Mouse (Mus musculus): ENCODE measurements around the gene Fbln1. TPM values are rescaled to one million over a fixed set of nuclear protein-coding genes. Genes with fewer than 3 reads are reported as not detected.

Fbln1 gene
- polyA plus RNA-seq, 1 experiment = 11.9 TPM

GRCm38 (mm10) chr15:85277221-85277620 lies 71.5 kb downstream of the Fbln1 start:
- no peak for DNase-seq (ENCODE audit: extremely low spot score in 1 of 2, low spot score in 1 of 2)

- DNase-seq (ENCODE audit: extremely low spot score in 1 of 2, low spot score in 1 of 2) = no peak
These were observed 73.2 kb downstream of the Fbln1 start for GRCm38 (mm10) chr15:85278986-85279385.

- DNase-seq (ENCODE audit: extremely low spot score in 1 of 2, low spot score in 1 of 2) = no peak
These were observed 76.3 kb downstream of the Fbln1 start for GRCm38 (mm10) chr15:85282021-85282420.

GRCm38 (mm10) chr15:85284651-85285050 lies 78.9 kb downstream of the Fbln1 start:
- no peak for DNase-seq (ENCODE audit: extremely low spot score in 1 of 2, low spot score in 1 of 2)

- no peak for DNase-seq (ENCODE audit: extremely low spot score in 1 of 2, low spot score in 1 of 2)
These were observed 88.9 kb downstream of the Fbln1 start for GRCm38 (mm10) chr15:85294632-85295031.

GRCm38 (mm10) chr15:85295544-85295943 lies 89.8 kb downstream of the Fbln1 start:
- no peak for DNase-seq (ENCODE audit: extremely low spot score in 1 of 2, low spot score in 1 of 2)

- no peak for DNase-seq (ENCODE audit: extremely low spot score in 1 of 2, low spot score in 1 of 2)
These were observed 90.2 kb downstream of the Fbln1 start for GRCm38 (mm10) chr15:85295977-85296376.

- DNase-seq (ENCODE audit: extremely low spot score in 1 of 2, low spot score in 1 of 2) = no peak
These were observed 90.8 kb downstream of the Fbln1 start for GRCm38 (mm10) chr15:85296538-85296937.

GRCm38 (mm10) chr15:85298167-85298781 lies 92.5 kb downstream of the Fbln1 start:
- DNase-seq (ENCODE audit: extremely low spot score in 1 of 2, low spot score in 1 of 2) = no peak

- DNase-seq (ENCODE audit: extremely low spot score in 1 of 2, low spot score in 1 of 2) = no peak
These were observed 93.2 kb downstream of the Fbln1 start for GRCm38 (mm10) chr15:85298946-85299345.

- no peak for DNase-seq (ENCODE audit: extremely low spot score in 1 of 2, low spot score in 1 of 2)
These were observed 97.5 kb downstream of the Fbln1 start for GRCm38 (mm10) chr15:85303241-85303640.

- no peak for DNase-seq (ENCODE audit: extremely low spot score in 1 of 2, low spot score in 1 of 2)
These were observed 98.2 kb downstream of the Fbln1 start for GRCm38 (mm10) chr15:85303976-85304375.

GRCm38 (mm10) chr15:85307061-85307660 lies 101.4 kb downstream of the Fbln1 start:
- DNase-seq (ENCODE audit: extremely low spot score in 1 of 2, low spot score in 1 of 2) = no peak

GRCm38 (mm10) chr15:85311058-85311657 lies 105.4 kb downstream of the Fbln1 start:
- DNase-seq (ENCODE audit: extremely low spot score in 1 of 2, low spot score in 1 of 2) = no peak

- DNase-seq (ENCODE audit: extremely low spot score in 1 of 2, low spot score in 1 of 2) = peak in 1 of 2 experiments; percentile 91
These were observed 109.8 kb downstream of the Fbln1 start for GRCm38 (mm10) chr15:85315378-85316025.

GRCm38 (mm10) chr15:85316342-85317140 lies 110.8 kb downstream of the Fbln1 start:
- no peak for DNase-seq (ENCODE audit: extremely low spot score in 1 of 2, low spot score in 1 of 2)

GRCm38 (mm10) chr15:85319924-85320668 lies 114.3 kb downstream of the Fbln1 start:
- DNase-seq (ENCODE audit: extremely low spot score in 1 of 2, low spot score in 1 of 2) = no peak

GRCm38 (mm10) chr15:85323214-85323613 lies 117.5 kb downstream of the Fbln1 start:
- no peak for DNase-seq (ENCODE audit: extremely low spot score in 1 of 2, low spot score in 1 of 2)

- no peak for DNase-seq (ENCODE audit: extremely low spot score in 1 of 2, low spot score in 1 of 2)
These were observed 118.7 kb downstream of the Fbln1 start for GRCm38 (mm10) chr15:85324426-85324825.

- peak; percentile 59 to 75 for DNase-seq (ENCODE audit: extremely low spot score in 1 of 2, low spot score in 1 of 2)
These were observed 122.1 kb downstream of the Fbln1 start for GRCm38 (mm10) chr15:85327808-85328207.
